Mouse (Mus musculus) kidney, postnatal 25 days (tissue): Measurements from ENCODE around the gene Prpf4.

ENCODE experiments used
- DNase-seq, 2 experiments: peaks; one replicate each; pipeline ENCODE4 v3.0.0; 2021; ENCODE audit warnings: mixed read lengths in 2 of 2

Gene Prpf4

DNA sequence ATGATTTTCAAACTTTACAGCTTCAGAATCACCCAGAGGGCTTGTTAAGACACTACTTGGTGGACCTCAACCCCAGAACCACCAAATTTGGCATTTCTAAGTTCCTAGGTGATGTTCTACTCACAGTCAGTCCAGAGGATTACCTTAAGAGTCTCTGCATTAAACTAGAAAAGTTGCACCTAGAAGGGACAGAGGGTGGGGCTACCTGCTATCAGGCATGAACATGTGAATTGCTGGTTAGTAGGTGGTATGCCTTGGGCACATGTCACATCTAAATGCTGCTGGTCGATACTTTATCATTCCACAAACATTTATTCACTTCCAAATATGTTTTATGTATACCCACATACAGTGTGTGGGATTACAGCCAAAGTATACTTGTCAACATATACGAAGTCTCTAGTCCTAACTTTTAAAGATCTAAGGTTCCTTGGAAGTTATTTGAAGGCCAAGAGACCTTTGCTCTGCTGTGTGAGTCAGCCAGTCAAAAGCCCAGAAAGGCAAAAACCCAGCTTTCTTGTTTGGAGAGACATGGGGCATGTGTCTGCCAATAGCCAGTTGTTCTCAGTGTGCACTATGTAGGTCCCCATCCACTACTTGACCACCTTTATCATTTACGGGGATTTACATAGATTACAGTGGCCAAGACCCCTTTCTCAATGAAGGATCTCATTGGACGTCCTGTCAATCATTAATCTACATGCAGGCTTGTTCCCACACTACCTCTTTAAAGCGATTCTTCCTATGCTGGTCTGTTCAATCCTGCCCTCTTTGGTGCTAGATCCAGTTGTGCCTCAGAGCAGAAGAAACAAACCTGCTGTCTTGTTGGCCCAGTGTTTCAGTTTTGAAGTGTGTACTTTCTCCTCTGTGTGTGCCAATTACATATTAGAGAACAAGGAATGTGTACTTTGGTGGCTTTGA lies 18.7 kb upstream of the Prpf4 start:
- DNase-seq: no peak

DNA sequence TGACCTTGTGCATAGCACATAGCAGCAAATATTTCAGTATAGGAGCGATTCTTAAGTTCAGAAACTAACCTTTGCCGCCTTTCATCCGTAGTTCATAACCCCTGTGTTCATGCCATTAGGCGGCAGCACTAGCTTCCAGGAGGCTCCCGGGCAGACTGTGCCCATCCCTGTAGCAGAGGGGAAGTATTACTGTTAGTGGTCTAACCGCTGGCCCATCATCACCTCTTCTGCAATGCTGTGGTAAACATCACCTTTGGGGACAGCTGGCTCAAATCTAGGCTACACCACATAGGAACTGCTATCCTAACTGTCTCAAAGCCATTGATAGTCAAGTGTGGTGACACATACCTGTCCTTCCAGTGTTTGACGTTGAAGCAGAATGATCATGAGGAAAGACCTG lies 16.7 kb upstream of the Prpf4 start:
- no peak for DNase-seq

DNA sequence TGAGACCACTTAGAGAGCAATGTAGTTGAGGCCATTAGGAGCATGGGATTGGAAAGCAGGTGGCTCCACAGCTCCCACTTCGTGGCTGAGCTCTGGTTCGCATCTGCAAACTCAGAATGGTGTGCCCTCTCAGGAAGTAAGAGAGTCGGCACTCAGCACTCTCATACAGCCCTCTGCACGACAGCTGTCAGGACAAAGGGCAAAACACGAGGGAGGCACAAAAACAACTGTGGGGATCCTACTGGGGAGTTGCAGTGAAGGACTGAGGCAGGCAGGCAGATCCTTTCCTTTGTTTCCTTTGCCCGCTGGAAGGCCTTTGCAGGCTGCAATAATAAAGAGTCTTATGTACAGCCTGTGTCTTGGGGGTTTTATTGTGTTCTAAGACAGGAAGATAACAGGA lies 15.1 kb upstream of the Prpf4 start:
- DNase-seq: peak in 1 of 2 experiments; percentile 12

DNA sequence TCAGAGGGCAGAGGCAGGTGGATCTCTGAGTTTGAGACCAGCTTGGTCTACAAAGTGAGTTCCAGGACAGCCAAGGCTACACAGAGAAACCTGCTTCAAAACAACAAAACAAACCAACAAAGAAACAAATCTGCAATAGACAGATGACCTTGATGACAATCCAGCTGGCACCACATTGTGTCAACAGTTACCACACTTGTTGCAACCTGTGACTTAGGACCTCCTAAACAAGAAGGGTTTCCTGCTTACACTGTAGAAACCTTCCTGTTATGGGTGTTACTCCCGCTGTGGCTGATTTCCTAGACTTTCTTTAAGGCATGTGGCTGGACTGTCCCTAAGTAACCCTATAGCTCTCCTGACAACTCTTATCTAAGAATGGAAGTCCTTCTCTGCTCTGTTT lies 12.8 kb upstream of the Prpf4 start:
- no peak for DNase-seq

DNA sequence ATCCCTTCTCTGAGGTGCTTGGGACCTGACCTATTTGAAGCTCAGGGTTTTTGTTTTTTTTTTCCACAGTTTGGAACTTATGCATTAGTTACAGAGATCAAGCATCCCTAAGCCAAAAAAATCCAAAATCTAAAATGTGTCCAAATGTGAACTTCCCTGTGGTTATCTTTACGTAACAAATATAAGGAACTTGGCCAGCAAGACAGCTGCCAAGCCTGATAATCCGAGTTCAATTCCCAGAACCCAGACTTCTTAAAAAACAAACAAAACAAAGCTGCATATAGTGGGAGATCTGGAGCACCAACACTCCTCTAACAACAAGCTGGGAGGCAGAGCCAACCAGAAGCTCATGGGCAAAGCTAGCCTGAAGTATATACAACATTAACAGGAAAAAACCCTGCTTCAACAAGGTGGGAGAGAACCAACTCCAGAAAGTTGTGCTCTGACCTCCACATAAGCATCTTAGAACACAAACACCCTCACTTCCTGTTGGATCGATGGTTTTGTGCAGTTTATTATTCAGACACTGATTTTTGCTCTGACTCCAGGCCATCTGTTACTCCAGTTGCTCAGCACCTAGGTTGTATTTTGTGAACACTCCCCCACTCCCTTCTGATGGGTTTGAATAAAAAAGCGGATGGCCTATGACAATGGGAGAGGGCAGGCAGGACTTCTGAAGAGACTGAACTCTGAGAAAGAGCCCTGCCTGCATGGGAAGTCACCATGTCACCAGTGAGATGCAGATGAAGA lies 10.8 kb upstream of the Prpf4 start:
- no peak for DNase-seq

DNA sequence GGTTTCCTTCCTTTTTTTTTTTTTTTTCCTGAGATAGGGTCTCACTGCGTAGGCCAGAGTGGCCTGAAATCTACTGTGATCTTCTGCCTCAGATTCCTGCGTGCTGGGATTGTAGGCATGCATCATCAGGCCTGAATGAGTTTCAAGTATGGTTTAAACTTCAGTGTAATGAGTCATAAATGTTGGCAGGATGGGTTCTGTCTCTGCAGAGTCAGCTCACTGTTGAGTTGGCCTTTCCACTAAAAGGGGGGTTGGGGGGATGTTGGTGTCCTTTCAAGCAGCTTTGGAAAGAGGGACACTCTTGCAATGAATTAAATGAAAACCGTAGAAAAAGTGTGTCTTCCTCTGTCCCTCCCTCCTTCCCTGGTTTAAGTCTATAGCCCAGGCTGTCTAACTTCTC lies 9.6 kb upstream of the Prpf4 start:
- no peak for DNase-seq

DNA sequence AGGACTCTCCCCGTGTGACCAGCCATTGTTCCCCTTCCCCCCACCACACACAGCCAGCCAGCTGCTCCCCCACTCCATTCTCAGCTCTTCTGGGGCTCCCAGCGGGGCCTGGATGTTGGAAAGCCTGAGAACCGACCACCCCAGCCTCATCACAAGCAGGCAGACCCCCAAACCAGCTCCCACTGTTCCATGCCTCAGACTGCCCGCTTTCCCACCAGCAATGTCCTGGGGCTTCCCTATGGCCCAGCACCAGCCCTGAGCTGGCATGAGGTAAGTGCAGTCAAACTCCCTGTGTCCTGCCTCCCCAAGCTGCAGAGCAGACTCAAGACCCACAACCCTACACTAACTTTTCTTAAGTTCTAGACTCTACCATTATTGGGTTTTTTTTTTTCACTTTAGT lies 2.5 kb upstream of the Prpf4 start:
- DNase-seq: no peak

DNA sequence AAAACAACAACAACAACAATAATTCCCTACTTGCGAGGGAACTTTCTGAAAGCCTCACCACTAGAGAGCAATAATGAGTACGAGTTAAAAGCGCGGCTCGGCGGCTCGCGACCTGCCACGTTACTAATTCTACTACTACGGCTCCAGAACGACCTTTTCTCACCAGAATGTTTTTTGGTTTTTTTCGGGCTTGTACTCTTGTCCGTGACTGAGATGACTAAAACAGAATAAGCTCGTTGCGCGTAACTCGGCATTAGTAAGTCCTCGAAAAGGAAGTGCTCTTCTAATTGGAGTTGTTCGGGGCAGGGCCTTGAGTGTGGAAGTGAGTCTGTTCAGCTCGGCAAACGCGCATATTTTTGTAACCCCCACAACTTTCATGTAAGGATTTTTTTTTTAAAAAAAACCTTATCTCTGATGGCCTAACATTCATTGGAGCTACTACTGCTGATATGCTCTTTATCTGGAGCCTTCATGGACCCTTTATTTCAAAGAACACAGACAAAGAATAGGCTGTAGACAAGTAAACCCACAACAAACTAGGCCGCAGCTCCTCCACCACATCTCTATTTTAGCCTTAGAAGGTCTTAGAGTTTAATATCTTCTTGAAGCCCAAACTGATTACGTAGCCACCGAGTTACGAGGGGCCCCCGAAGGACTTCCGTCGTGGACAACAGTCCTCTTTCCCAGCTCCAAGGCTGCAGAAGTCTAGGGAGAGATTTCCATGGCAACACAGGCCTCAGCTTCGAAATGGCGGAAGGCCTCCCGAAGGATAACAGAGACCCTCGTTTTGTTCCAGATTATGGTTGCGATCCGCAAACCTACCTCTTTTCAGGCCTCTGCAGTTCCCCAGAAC lies 641 bp upstream of the Prpf4 start:
- DNase-seq: peak; percentile 69 to 72

DNA sequence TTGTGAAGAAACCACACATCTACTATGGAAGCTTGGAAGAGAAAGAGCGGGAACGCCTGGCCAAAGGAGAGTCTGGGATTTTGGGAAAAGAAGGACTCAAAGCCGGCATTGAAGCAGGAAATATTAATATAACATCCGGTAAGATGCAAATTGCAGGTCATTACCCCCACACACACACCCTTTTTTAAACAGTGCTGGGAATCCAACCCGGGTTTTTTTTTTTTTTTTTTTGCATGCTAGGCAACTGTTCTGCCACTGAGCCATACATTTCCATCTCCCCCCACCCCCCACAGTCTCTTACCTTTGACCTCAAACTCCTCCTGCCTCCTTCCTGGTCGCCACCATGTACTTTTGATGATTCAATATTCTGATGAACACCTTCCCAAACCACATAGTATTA lies 1.0 kb downstream of the Prpf4 start:
- DNase-seq: no peak

DNA sequence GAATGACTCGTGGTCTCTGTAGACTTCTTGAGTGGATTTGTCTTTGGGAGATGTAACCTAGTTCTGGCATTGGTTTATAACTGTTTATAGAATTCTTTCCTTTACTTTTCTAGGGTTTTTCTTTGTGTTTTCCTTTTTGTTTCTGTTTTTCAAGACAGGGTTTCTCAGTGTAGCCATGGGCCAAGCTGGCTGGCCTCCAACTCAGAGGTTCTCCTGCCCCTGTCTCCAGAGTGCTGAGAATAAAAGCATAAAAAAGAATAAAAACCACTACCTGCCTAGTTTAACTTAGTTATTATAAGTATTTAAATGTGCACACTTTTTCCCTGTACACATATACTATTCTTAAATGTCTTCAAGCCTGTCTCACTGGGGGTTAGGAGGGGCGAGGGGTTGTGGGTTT lies 1.7 kb downstream of the Prpf4 start:
- no peak for DNase-seq

DNA sequence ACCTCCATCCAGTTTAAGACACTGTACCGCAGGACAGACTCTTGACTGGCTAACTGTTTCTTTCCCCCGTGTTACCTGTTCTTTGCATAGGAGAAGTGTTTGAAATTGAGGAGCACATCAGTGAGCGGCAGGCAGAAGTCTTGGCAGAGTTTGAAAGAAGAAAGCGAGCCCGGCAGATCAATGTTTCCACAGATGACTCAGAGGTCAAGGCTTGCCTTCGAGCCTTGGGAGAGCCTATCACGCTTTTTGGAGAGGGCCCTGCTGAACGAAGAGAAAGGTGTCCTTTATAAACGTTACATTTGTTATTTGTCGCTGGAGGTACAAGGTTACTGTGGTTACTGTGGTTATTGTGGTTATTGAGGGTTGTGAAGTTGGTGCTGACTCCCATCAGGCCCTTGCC lies 3.0 kb downstream of the Prpf4 start:
- no peak for DNase-seq

DNA sequence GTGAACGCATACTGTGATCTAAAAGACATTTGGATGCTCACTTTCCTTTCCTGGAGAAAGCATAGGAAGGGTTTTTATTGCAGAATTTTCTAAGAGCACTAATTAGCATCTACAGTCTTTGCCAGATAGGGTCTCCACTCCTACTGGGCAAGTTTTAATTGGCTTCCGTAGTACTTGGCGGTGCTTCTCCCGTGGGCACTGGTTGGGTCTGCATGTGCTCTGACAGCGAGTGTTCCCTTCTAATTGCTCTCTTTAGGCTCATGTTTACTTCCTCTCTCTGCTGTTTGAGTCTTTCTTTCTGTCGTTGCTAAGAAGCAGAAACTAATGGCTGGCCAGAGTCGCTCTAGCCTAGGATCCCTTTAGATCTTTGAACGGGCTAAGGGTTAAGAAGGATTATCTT lies 9.9 kb downstream of the Prpf4 start:
- DNase-seq: no peak

DNA sequence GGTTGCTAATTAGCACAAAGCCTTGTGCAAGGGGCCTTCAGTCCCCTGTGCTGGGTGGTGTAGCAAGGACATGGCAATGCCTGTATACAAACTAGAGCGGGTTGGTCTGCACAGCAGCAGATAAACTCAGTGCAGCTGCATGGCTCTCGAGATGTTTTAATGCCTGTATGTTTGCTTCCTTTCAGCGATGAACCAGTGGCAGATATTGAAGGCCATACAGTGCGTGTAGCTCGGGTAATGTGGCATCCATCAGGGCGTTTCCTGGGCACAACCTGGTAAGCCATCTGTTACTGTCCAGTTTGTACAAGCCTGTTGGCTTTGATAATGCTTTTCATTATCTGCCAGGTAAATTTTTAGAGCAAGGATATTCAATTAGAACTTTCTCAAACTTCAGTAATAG lies 10.5 kb downstream of the Prpf4 start:
- DNase-seq: no peak

DNA sequence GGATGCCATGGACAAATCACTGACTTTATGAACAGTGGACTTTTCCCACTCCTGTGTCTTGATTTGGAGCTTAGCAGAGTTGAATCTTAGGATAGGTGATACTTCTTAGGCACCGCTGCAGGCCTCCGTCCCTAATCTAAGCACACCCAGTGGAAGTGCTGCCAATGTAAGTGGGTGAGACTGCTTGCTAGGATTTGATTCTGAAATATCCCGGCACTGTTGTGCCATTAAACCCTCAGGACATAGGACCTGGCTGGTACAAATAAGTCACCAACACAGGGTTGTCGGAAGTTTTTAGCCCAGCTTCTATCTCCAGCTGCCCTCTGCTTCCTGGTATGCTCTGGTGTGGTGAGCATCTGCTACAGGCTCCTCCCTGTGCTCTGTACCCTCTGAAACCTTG lies 17.3 kb downstream of the Prpf4 start:
- no peak for DNase-seq

DNA sequence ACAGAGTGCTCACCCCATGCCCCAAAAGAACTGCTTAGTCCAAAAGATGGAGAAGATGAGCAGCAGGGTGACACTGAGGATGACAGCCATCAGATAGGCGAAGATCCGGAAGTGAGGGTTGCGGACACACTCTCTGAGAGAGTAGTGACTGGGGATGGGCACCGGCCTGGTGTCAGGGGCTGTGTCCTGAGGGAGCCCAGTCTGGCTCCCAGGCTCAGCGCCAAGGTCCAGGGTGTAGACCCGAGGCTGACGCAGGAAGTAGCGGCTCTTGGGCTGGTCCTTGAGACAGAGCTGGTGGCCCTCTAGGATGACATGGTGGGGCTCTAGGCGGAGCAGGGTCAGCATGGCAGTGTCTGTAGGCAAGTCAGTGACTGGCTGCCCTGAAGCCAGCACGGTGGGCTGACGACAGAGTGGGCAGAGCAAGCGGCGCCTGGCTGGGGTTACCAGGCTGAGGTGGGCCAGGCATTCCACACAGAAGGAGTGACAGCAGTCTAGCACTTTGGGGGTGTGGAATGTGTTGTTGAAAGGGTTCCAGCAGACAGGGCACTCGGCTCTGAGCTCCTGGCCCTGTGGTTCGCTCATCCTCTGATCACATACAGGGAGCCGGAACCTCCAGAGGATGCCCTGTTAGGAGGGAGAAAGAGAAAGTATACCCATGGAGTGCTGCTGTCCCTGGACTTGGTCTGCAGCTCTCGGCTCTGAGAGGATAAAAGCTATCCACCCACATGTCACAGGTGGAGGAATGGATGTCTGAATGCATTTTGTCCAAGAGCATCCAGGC lies 19.6 kb downstream of the Prpf4 start:
- DNase-seq: no peak

DNA sequence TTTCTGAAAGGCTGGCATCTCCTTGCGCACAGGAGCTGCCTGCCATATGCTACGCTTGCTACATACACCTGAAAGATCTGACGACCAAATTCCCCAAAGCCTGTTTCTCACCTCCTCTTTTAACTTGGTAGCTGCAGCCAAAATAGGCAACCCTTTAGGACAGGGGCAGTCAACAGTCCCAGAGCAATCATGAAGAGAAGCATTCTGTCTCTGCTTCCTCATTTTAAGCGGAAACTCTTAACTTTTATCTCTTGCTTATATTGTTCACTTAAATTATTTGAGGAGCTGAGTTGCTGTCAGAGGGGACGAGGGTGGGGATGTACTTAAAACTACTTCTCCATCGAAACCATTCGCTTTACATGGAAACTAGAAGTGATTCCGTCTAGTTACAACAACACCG lies 21.0 kb downstream of the Prpf4 start:
- DNase-seq: no peak

DNA sequence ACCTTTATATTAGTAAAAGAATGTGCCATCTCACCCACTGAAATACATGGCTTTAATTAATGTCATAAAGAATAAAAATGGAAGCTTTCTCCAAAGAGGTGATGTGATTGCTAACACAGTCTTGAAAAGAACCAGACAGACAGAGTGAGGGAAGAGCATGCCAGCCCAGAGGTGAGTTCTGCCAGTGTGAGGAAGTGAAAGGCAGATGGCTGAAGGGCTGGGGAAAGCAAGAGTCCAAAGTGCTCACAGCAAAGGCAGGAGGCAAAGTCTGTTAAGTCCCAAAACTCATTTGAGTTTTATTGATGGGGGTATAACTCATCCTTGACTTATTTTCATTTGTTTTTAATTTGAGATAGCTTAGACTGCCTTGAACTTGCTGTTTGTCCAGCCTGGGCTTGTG lies 22.1 kb downstream of the Prpf4 start:
- peak in 1 of 2 experiments; percentile 45 for DNase-seq

DNA sequence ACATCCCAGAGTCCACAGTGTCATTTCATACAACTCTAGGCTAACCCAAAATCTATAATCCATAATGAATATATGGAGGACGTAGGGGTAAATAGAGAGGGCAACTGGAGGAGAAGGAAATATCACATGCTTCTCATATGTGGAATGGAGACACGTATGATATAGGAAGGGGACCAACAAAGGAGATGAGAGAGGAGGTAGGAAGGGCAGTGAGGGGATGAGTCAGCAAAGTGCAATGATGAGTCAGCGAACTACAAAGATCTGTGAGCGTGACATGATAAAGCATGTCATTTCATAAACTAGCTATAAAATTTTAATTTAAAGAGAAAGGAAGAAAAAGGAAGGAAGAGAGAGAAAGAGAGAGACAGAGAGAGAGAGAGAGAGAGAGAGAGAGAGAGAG lies 22.9 kb downstream of the Prpf4 start:
- DNase-seq: no peak

DNA sequence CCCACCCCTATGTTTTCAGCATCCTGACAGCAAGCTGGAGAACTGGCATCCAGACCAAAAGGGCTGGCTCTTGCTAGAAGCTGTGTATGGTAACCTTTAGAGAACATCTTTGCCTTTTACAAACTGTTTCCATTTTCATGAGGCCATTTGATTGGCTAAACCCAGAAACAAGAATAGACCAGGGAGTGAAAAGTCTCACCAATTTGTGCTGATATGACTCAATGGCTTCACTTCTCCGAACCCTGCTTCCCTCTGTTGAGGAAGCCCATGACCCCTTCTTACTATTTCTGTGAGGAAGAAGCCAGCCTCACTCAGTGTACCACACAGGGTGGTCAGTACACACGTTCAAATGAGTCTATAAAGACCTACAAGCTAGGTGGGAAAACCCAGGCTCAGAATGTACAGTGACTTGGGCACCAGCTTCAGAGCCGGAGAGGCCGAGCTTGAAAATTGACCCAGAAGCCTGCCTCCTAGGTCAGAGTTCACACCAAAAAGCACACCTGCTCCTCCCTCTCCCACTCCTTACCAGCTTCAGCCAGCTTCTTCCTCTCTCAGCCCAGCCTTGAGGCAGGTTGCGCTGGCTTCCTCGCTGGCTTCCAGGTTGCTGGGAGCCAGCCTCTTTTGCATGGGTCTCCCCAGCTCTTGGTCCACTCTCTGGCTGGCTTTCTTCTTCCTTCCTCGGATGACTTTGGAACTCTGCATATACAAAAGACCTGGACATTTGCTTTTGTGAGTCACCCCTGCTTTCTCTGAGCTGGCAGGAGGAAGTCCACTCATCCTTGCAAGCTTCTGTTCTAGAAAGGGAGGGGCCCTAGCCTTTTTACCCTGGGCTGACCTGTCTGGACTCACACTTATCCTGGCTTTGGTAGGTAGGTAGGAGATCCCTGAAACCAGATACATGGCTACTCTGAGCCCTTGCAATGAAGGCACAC lies 25.6 kb downstream of the Prpf4 start:
- peak; percentile 60 to 74 for DNase-seq

DNA sequence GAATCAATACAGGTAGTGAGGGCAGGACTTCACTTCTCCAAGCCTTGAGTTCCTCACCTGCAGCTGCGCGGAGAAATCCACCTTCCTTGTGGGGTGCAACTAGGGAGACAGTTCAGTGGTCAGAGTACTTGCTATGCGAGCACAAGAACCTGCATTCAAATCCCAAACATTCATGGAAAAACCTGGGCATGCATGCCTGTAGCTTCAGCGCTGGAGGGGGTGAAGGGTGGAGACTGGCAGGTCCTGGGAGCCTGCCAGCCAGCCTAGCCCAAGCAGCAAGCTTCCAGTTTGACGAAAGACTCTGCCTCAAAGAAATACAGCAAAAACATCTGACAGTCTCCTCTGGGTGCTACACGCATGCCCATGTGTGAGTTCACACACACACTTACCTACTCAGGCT lies 26.5 kb downstream of the Prpf4 start, which contains the start of gene Rnf183:
Gene Rnf183, minus strand, starts transcription at position 172 of the 400 bp plus-strand sequence.
- DNase-seq: peak; percentile 70 to 84

DNA sequence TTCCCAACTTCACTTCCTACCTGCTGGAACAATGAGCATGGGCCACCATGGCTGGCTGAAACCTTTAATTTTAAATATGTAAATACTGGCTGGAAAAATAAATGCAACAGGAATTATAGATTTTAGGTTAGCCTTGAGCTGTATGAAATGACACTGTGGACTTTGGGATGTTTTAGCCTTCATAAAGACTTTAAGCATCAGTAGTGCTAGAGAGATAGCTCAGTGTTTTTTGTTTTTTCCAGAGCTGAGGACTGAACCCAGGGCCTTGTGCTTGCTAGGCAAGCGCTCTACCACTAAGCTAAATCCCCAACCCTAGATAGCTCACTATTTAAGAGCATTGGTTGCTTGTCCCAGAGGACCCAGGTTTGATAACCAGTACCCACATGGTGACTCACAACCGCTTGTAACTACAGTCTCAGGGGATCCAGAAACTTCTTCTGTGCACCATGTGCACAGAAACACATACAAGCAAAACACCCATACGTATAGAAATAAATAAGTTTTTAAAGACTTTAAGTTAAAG lies 28.7 kb downstream of the Prpf4 start:
- no peak for DNase-seq
